Mouse (Mus musculus) lung, postnatal 0 days (tissue): Measurements from ENCODE around the gene Ngfr.

Experiments
- CTCF ChIP-seq: IDR thresholded peaks from 2 replicates; pipeline ENCODE4 v1.5.1; 2016; ENCODE audit warnings: antibody characterized with exemption, mild to moderate bottlenecking
- EP300 ChIP-seq: IDR thresholded peaks from 2 replicates; pipeline ENCODE4 v1.6.1; 2016; ENCODE audit warnings: antibody characterized with exemption, mild to moderate bottlenecking, control low read depth

- TF ChIP-seq CTCF: no peak
- no peak for TF ChIP-seq EP300
Measured at GRCm38 (mm10) chr11:95622426-95622825, 34.9 kb upstream of the Ngfr start.
